ENCODE assay signal across 36 mouse cellular contexts in the genomic region with DNA sequence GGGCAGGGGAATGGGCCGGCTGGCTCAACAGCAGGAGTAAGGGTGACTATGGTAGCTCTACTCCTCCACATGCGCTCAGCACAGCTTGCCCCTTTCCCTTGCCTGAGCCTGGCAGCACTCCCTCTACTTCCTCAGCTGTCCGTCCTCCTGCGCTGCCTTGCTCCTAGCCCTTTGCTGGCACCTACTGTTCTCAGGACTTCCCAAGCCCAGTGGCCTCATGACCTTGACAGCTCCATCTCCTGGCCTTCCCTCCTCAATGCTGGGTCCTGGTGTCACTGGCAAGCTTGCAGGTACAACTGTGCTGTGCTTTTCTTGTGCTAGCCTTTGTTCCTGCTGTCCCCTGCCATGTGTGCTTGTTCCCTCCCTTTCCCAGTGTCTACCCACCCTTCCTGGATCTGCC. TPM values are rescaled to one million over a fixed set of nuclear protein-coding genes. Genes with fewer than 3 reads are reported as not detected.
DNase-seq lines count a peak whose midpoint lies in the region; ATAC-seq and TF ChIP-seq lines count a peak whose summit lies in the region.
"Had no signal": no experiment of that assay in that cellular context is flagged by ENCODE, and none has a peak within 500 bp of the region (broad histone marks: within the 10 kb centered on the region; RNA-seq: fewer than 3 reads in every experiment).

No protein-coding gene starts in this region.

- H3K9ac ChIP-seq in hindbrain, embryonic 16.5 days (ENCODE audit: low read depth, low read length), result no peak overlapping the region
- H3K9ac ChIP-seq: embryonic facial prominence, embryonic 12.5 days; forebrain, embryonic 15.5 days; heart, embryonic 13.5 days; limb, embryonic 12.5 days; liver, embryonic 15.5 days; lung, embryonic 14.5 days had no signal

- TF ChIP-seq CTCF in layer of hippocampus, adult 2 months (conservative IDR thresholded peaks at IDR 0.05), result no peak

- no peak for DNase-seq in hindbrain, embryonic 10.5 days (ENCODE audit: low spot score)
- DNase-seq in layer of hippocampus, adult 2 months (ENCODE audit: low spot score in 2 of 2), result no peak
- no peak for DNase-seq in layer of hippocampus, adult 9-11 months
- no peak for DNase-seq in embryonic facial prominence, embryonic 10.5 days (ENCODE audit: low spot score)
- no peak for DNase-seq in limb, embryonic 10.5 days (ENCODE audit: low spot score)
- DNase-seq: adrenal gland, postnatal 14 days; B cell, adult 2 months; cerebellum, adult 11 months; cerebellum, adult 9-10 months; cerebellum, postnatal 36 days; gastrocnemius, adult 2 months; gastrocnemius, postnatal 36 days; heart, adult 18-20 months; heart, postnatal 10 days; kidney, adult 11 months; kidney, postnatal 10 days; lung, embryonic 14.5 days; lung, postnatal 14 days; midbrain, embryonic 14.5 days; right cerebral cortex, postnatal 4 days had no signal

- peaks cover 55% of the 10 kb centered on the region for H3K4me1 ChIP-seq in hindbrain, embryonic 10.5 days (replicated peaks)
- peaks cover 13% of the 10 kb centered on the region for H3K4me1 ChIP-seq in hindbrain, embryonic 16.5 days (ENCODE audit: control insufficient read depth, insufficient read depth, low read depth, low read length)
- H3K4me1 ChIP-seq in embryonic facial prominence, embryonic 10.5 days, result peaks cover 40% of the 10 kb centered on the region
- H3K4me1 ChIP-seq in limb, embryonic 10.5 days, result peaks cover 39% of the 10 kb centered on the region
- H3K4me1 ChIP-seq: liver, embryonic 15.5 days had no signal

- H3K4me2 ChIP-seq in hindbrain, embryonic 16.5 days (ENCODE audit: low read length), result no peak overlapping the region
- H3K4me2 ChIP-seq: embryonic facial prominence, embryonic 12.5 days; forebrain, embryonic 15.5 days; heart, embryonic 13.5 days; limb, embryonic 12.5 days; liver, embryonic 15.5 days; lung, embryonic 14.5 days had no signal

- H3K27me3 ChIP-seq in hindbrain, embryonic 10.5 days (ENCODE audit: insufficient read depth, poor library complexity, severe bottlenecking), result no peaks in the 10 kb centered on the region
- no peaks in the 10 kb centered on the region for H3K27me3 ChIP-seq in hindbrain, embryonic 16.5 days (replicated peaks; ENCODE audit: control insufficient read depth, insufficient read depth, low read length)
- H3K27me3 ChIP-seq in embryonic facial prominence, embryonic 10.5 days (replicated peaks; ENCODE audit: low read depth, poor library complexity, severe bottlenecking), result no peaks in the 10 kb centered on the region
- no peaks in the 10 kb centered on the region for H3K27me3 ChIP-seq in limb, embryonic 10.5 days (ENCODE audit: low read depth, poor library complexity, severe bottlenecking)
- H3K27me3 ChIP-seq: embryonic facial prominence, embryonic 12.5 days; forebrain, embryonic 15.5 days; heart, embryonic 13.5 days; limb, embryonic 12.5 days; liver, embryonic 15.5 days had no signal

- no peaks in the 10 kb centered on the region for H3K9me3 ChIP-seq in hindbrain, embryonic 10.5 days
- no peaks in the 10 kb centered on the region for H3K9me3 ChIP-seq in hindbrain, embryonic 16.5 days (ENCODE audit: control insufficient read depth, low read length)
- H3K9me3 ChIP-seq in embryonic facial prominence, embryonic 10.5 days, result no peaks in the 10 kb centered on the region
- no peaks in the 10 kb centered on the region for H3K9me3 ChIP-seq in limb, embryonic 10.5 days (replicated peaks)
- H3K9me3 ChIP-seq: embryonic facial prominence, embryonic 12.5 days; forebrain, embryonic 15.5 days; heart, embryonic 13.5 days; limb, embryonic 12.5 days; liver, embryonic 15.5 days had no signal

- 0 out of 2 replicates have a peak, but pooled peaks cover 5% of the 10 kb centered on the region for H3K36me3 ChIP-seq in hindbrain, embryonic 10.5 days
- H3K36me3 ChIP-seq in hindbrain, embryonic 16.5 days (ENCODE audit: control insufficient read depth, insufficient read depth, low read length), result no peaks in the 10 kb centered on the region
- H3K36me3 ChIP-seq in embryonic facial prominence, embryonic 10.5 days (replicated peaks), result no peaks in the 10 kb centered on the region
- H3K36me3 ChIP-seq in limb, embryonic 10.5 days, result no peaks in the 10 kb centered on the region; the same call in none of the 2 replicates
- H3K36me3 ChIP-seq: embryonic facial prominence, embryonic 12.5 days; forebrain, embryonic 15.5 days; heart, embryonic 13.5 days; limb, embryonic 12.5 days; liver, embryonic 15.5 days had no signal

- WGBS in hindbrain, embryonic 10.5 days, result 86% methylated on average over 4 of the region's 4 CpGs
- WGBS in hindbrain, embryonic 16.5 days, result 81% methylated on average over 4 of the region's 4 CpGs
- 94% methylated on average over 4 of the region's 4 CpGs for WGBS in embryonic facial prominence, embryonic 10.5 days
- 93% methylated on average over 4 of the region's 4 CpGs for WGBS in limb, embryonic 10.5 days

- no peak for ATAC-seq in hindbrain, embryonic 16.5 days
- ATAC-seq: forebrain, embryonic 15.5 days; inflammation-experienced regulatory T-cells, adult 6 months had no signal

- peak overlapping the region; percentile 95 for H3K27ac ChIP-seq in hindbrain, embryonic 10.5 days
- no peak overlapping the region for H3K27ac ChIP-seq in hindbrain, embryonic 16.5 days (ENCODE audit: low read depth, low read length)
- peak overlapping the region; percentile 88 for H3K27ac ChIP-seq in layer of hippocampus, adult 2 months
- H3K27ac ChIP-seq in embryonic facial prominence, embryonic 10.5 days (replicated peaks), result peak overlapping the region; percentile 81
- H3K27ac ChIP-seq in limb, embryonic 10.5 days, result peak overlapping the region; percentile 76
- H3K27ac ChIP-seq: embryonic facial prominence, embryonic 12.5 days; forebrain, embryonic 15.5 days; gastrocnemius, adult 2 months; heart, embryonic 13.5 days; limb, embryonic 12.5 days; liver, embryonic 15.5 days; stomach, postnatal 0 days had no signal

- no peak overlapping the region for H3K4me3 ChIP-seq in hindbrain, embryonic 10.5 days
- no peak overlapping the region for H3K4me3 ChIP-seq in hindbrain, embryonic 16.5 days (ENCODE audit: low read length)
- H3K4me3 ChIP-seq in layer of hippocampus, adult 2 months, result no peak overlapping the region
- no peak overlapping the region for H3K4me3 ChIP-seq in embryonic facial prominence, embryonic 10.5 days
- no peak overlapping the region for H3K4me3 ChIP-seq in limb, embryonic 10.5 days
- H3K4me3 ChIP-seq: embryonic facial prominence, embryonic 12.5 days; forebrain, embryonic 15.5 days; gastrocnemius, adult 2 months; heart, embryonic 13.5 days; limb, embryonic 12.5 days; liver, embryonic 15.5 days had no signal

RNA-seq across cellular contexts. Expression of gene Cdcp2, which starts 13.6 kb away (rescaled TPM):
- 0.30 TPM in 2 replicates for polyA plus RNA-seq in hindbrain, embryonic 10.5 days (2016; fragmentation: Nextera tagmentation; extraction: Ambion mirVana)
- polyA plus RNA-seq in hindbrain, embryonic 16.5 days (2015; fragmentation: Nextera tagmentation; extraction: Ambion mirVana), result 0.08 TPM in 1 of 2 replicates, not detected in the other
- not detected for total RNA-seq in layer of hippocampus, adult 2 months (2021)
- polyA plus RNA-seq in embryonic facial prominence, embryonic 10.5 days (2016; fragmentation: Nextera tagmentation; extraction: Ambion mirVana), result 0.21 and 0.22 TPM in 2 replicates
- 0.11 TPM in 1 of 2 replicates, not detected in the other for polyA plus RNA-seq in limb, embryonic 10.5 days (2016; fragmentation: Nextera tagmentation; extraction: Ambion mirVana)
- total RNA-seq: adrenal gland, postnatal 14 days; gastrocnemius, adult 2 months; gastrocnemius, postnatal 36 days; heart, adult 18-20 months; heart, postnatal 10 days; hematopoietic stem cell, adult 5-6 weeks; layer of hippocampus, postnatal 10 days; left cerebral cortex, adult 18-20 months; left cerebral cortex, postnatal 14 days; liver, adult 2 months; megakaryocyte progenitor cell, adult 5-6 weeks had no signal
- polyA plus RNA-seq: forebrain, embryonic 15.5 days; heart, embryonic 13.5 days; inflammation-experienced regulatory T-cells, adult 6 months; large intestine, adult 2 months; limb, embryonic 12.5 days; liver, adult 2 months; liver, embryonic 15.5 days; lung, embryonic 14.5 days; midbrain, embryonic 14.5 days; spleen, adult 2 months; stomach, postnatal 0 days had no signal

RNA-seq across cellular contexts. Expression of gene Cyb5rl, which starts 16.3 kb away (rescaled TPM):
- 7.6 and 8.9 TPM in 2 replicates for polyA plus RNA-seq in hindbrain, embryonic 10.5 days (2016; fragmentation: Nextera tagmentation; extraction: Ambion mirVana)
- 4.4 and 4.7 TPM in 2 replicates for polyA plus RNA-seq in hindbrain, embryonic 16.5 days (2015; fragmentation: Nextera tagmentation; extraction: Ambion mirVana)
- total RNA-seq in layer of hippocampus, adult 2 months (2021), result 1 to 10 TPM; 3.9 to 9.6 TPM
- 8.1 and 10.4 TPM in 2 replicates for polyA plus RNA-seq in embryonic facial prominence, embryonic 10.5 days (2016; fragmentation: Nextera tagmentation; extraction: Ambion mirVana)
- 11.7 and 12.6 TPM in 2 replicates for polyA plus RNA-seq in limb, embryonic 10.5 days (2016; fragmentation: Nextera tagmentation; extraction: Ambion mirVana)

RNA-seq across cellular contexts. Expression of gene Mrpl37, which starts 16.5 kb away (rescaled TPM):
- 116 and 121 TPM in 2 replicates for polyA plus RNA-seq in hindbrain, embryonic 10.5 days (2016; fragmentation: Nextera tagmentation; extraction: Ambion mirVana)
- 83.2 and 86.8 TPM in 2 replicates for polyA plus RNA-seq in hindbrain, embryonic 16.5 days (2015; fragmentation: Nextera tagmentation; extraction: Ambion mirVana)
- 10 to 100 TPM; 59.4 to 59.9 TPM for total RNA-seq in layer of hippocampus, adult 2 months (2021)
- polyA plus RNA-seq in embryonic facial prominence, embryonic 10.5 days (2016; fragmentation: Nextera tagmentation; extraction: Ambion mirVana), result 129 and 136 TPM in 2 replicates
- polyA plus RNA-seq in limb, embryonic 10.5 days (2016; fragmentation: Nextera tagmentation; extraction: Ambion mirVana), result 145 and 167 TPM in 2 replicates
